Mouse (Mus musculus) cerebellum, adult 2 months (tissue): ENCODE measurements around the gene Zswim1.

Experiments used
- CTCF ChIP-seq: fragments of 200-500 bp; IDR thresholded peaks from 2 replicates; pipeline ENCODE4 v1.5.1; 2011; ENCODE audit warnings: low read depth, mild to moderate bottlenecking, control low read depth, low read length, moderate library complexity, borderline replicate concordance; ENCODE audit not compliant: insufficient read depth
- POLR2A ChIP-seq: fragments of 200-500 bp; IDR thresholded peaks from 2 replicates; pipeline ENCODE4 v1.6.1; 2011; ENCODE audit warnings: low read length, control low read depth, borderline replicate concordance; ENCODE audit not compliant: insufficient read depth

DNA sequence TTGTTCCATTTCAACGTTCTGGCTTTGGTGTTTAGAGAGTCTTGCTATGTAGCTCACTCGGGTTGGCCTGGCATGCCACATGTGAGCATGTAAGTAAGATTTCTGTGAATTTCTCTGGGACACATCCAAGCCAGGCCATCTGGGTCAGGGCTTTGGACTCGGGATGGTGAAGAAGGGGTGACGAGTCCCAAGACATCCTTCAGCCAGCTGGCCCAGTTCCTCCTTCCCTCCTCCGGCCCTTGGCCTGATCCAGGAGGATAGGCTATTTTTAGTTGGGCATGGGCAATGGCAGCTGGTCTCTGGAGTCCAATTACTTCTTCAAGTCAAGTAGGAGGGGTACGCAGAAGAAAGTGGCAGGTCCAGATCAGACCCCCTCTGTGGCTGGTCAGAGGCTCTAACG lies 43.7 kb upstream of the Zswim1 start:
- TF ChIP-seq POLR2A (no peak), CTCF (no peak)
